Mouse (Mus musculus): Measurements from ENCODE around the gene Adssl1.

Adssl1 gene

DNA sequence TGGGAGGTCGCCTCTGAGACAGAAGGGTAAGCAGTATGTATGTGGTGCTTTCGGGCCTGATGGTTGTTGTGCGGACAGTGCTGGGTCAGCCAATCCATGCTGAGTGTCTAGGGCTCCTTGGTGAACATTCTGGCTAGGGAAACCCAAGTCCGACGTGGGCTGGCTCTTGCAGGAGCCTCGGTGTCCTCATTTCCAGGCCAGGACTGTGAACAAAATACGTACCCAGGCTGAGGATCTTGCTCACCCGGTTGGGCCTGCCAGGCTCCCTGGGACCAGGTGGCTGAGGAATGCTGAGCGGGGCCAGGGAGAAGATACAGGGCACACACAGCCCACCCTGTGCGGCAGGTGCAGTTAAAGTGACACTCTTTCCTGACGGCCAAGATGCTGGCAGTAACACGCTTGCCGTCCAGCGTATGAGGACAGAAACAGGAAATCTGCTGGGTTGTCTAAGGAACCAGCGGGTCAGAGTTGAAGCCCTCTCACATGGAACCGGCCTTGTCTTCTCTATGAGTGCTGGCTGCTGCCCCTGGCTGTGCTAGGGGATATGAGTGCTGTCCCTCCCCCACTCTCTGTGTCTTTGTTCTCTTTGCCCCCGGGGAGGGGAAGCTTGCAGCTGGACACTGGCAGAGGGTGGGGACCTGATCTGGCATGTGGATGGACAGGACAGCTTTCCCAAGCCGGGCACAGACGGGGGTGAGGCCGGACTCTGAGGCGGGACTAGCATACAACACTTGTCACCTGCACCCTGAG lies 26.7 kb upstream of the Adssl1 start:
- DNase-seq (ENCODE audit: low spot score), result no peak

GRCm38 (mm10) chr12:112593951-112594915 lies 25.6 kb upstream of the Adssl1 start:
- no peak for DNase-seq (ENCODE audit: low spot score)

- DNase-seq (ENCODE audit: low spot score), result no peak
Observed at GRCm38 (mm10) chr12:112594989-112595388, 24.9 kb upstream of the Adssl1 start.

GRCm38 (mm10) chr12:112595626-112596025 lies 24.2 kb upstream of the Adssl1 start:
- DNase-seq (ENCODE audit: low spot score), result no peak

- no peak for DNase-seq (ENCODE audit: low spot score)
Observed at GRCm38 (mm10) chr12:112596454-112596853, 23.4 kb upstream of the Adssl1 start.

- DNase-seq (ENCODE audit: low spot score), result no peak
Observed at GRCm38 (mm10) chr12:112596891-112597500, 22.8 kb upstream of the Adssl1 start.

DNA sequence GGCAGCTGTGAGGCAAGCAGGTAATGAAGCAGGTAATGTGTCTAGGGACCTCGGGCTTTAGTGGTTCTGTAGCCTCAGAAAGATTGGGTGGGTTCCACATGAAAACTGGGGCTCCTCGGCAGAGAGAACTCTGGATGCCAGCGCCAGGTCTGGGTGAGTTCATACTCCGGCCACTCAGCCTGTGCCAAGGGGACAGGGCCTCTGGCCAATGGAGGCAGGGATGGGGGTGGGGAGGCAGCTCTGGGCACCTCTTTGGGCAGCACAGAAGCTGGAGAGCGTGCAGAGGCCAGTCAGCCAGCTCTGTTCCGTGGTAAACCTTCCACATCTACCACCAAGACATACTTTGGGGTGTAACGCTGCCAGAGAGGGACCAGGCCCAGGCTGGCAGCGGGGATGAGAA lies 22.2 kb upstream of the Adssl1 start:
- no peak for DNase-seq (ENCODE audit: low spot score)

DNA sequence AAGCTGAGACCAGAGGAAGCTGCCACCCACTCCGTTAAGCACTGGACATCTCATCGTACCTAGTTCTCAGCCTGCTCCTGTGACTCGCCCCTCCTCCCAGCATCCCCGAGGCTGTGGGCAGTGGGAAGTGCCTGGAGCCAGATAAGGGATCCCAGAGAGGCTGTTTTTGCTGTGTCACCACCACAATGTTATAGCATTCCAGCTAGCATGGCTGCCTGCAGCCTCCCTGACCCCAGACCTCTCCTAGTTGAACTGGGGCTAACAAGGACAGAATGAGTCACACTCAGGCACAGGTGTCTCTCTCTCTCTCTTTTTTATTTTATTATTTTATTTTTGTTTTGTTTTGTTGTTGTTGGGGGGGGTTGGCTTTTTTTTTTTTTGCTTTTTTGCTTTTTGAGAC lies 20.6 kb upstream of the Adssl1 start:
- peak; percentile 27 for DNase-seq (ENCODE audit: low spot score)

DNA sequence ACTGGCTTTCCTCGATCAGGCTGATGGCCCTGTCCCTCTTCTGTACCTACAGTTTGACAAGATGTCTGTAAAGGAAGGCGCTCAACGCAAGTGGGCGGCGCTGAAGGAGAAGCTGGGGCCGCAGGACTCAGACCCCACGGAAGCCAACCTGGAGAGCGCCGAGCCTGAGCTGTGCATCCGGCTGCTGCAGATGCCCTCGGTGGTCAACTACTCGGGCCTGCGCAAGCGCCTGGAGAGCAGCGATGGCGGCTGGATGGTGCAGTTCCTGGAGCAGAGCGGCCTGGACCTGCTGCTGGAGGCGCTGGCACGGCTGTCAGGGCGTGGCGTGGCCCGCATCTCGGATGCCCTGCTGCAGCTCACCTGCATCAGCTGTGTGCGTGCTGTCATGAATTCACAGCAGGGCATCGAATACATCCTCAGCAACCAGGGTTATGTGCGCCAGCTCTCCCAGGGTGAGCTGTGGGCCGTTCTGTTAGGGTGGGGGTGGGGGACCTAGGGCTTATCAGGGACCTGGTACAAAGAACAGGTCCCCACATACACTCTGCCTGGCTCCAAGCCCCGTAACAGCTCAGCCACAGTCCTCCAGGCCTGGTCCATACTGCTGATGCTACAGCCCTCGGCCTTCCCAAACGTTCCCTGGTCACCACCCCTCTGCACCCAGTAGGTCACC lies 19.8 kb upstream of the Adssl1 start:
- DNase-seq (ENCODE audit: low spot score), result no peak

DNA sequence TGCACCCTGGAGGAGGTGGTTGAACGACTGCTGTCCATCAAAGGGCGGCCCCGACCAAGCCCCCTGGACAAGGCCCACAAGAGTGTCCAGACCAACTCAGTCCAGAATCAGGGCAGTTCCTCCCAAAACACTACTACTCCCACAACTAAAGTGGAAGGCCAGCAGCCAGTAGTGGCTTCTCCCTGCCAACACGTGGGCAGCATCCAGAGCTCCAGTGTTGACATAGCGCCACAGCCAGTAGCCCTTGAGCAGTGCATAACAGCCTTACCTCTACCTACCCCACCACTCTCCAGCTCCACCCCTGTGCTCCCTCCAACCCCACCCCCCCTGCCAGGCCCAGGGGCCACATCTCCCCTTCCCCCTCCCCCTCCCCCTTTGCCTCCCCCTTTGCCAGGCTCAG lies 15.8 kb upstream of the Adssl1 start:
- no peak for DNase-seq (ENCODE audit: low spot score)

GRCm38 (mm10) chr12:112604709-112605649 lies 14.9 kb upstream of the Adssl1 start:
- peak; percentile 78 for DNase-seq (ENCODE audit: low spot score)

DNA sequence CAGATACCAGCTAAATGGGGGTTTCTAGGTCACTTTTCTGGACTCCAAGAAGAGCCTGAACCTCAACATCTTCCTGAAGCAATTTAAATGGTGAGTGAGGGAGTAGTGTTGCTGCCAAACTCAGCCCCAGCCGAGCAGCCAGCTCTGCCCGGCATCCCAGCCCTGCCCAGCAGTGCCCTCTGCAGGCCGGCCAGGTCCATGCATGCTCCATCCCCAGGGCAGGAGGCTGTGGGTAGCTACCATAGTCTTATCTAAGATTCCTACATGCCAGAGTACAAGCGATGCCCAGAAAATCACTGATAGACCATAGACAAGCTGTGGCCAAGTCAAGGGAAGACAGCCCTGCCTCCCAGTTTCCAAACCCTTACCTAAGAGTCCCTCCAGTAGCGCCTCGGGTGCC lies 14.1 kb upstream of the Adssl1 start:
- DNase-seq (ENCODE audit: low spot score), result peak; percentile 69

DNA sequence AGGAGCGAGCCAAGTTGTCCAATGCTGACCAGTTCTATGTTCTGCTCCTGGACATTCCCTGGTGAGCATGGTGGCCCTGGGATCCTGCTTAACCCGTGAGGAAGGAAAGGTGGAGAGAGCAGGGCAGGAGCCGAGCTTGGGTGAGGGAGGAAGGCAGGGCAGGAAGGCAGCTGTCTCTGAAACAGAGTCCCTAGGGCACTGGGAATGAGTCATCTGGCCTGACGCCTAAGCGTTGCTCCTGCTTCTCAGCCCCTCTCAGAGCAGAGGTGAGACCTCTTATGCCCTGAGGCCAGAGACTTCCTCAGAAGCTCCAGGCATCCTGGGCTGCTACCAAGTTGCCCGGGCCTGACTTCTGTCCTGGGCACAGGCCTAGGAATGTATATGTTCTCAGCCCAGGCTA lies 12.8 kb upstream of the Adssl1 start:
- no peak for DNase-seq (ENCODE audit: low spot score)

- DNase-seq (ENCODE audit: low spot score), result no peak
Observed at GRCm38 (mm10) chr12:112609031-112609430, 10.8 kb upstream of the Adssl1 start.

DNA sequence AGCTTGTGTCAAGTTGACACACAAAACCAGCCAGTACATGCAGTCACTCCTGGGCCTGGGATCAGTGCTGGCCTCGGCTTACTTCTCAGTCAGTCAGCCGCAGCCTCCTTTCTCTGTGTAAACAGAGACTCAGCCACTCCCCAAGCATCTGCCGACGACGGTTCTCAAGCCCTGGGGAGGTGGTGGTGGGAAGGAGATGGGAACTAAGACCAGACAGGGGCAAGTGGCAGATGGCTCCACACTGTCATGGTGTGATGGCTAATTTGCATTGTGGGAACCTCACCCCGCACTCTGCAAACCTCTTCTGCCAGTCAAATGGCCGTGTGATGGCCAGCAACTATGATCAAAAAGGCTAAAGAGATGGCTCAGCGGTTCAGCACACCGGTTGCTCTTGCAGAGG lies 3.2 kb upstream of the Adssl1 start:
- DNase-seq (ENCODE audit: low spot score), result no peak

GRCm38 (mm10) chr12:112617184-112617583 lies 2.7 kb upstream of the Adssl1 start:
- no peak for DNase-seq (ENCODE audit: low spot score)

DNA sequence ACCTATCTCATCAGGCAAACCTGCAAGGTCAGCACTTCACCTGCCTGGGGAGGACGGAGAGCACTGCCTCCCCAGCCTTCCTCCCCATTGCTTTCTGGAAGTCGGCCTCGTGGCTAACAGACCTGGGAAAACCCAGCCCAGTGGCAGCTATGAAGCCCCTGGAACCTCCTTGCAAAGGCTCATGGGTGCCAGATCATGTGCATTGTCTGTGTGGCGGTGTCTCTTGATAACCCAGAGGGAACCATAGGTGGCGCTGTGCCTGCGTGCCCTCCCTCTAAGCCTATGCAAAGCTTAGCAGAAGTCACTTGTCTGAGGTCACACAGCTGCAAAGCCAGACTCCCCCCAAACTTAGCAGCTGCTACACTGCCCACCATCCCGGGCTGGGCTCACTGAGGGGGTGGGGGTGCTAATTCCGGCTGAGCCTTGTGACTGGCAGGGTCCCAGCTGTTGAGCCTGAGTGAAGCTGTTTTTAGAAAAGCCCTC lies 1.9 kb upstream of the Adssl1 start:
- peak; percentile 92 for DNase-seq (ENCODE audit: low spot score)

DNA sequence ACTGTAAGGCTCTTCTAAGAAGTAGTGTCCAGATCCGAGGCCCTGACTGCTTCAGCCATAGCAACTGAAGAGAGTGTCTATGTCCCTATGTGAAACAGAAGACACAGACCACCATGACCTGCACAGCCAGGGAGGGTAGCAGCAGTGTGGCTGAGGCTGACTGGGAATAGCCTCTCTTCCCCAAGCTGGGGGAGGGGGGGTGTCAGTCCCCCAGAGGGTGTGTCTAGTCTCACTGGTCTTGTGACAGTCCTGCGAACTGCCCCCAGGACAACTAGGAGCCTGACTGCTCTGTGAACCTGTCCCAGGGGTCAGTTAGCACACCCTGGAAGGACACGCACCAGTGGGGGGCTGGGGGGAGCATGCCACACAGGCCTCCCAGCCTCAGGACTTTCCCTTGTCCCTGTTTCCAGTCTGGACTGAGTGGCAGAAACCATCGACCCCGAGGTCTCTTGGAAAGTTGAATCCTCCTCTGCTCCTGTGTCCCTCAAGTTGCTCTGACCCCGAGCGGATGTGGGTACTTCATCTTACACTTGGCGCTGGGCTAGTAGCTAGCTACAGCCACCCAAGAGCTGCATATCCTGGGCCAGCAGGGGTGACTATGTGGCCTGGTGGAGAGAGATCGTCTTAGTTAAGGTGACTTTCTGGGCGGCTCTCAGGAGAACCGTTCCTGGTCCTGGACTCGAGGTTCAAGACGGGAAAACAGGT lies 712 bp upstream of the Adssl1 start:
- peak; percentile 35 for DNase-seq (ENCODE audit: low spot score)

DNA sequence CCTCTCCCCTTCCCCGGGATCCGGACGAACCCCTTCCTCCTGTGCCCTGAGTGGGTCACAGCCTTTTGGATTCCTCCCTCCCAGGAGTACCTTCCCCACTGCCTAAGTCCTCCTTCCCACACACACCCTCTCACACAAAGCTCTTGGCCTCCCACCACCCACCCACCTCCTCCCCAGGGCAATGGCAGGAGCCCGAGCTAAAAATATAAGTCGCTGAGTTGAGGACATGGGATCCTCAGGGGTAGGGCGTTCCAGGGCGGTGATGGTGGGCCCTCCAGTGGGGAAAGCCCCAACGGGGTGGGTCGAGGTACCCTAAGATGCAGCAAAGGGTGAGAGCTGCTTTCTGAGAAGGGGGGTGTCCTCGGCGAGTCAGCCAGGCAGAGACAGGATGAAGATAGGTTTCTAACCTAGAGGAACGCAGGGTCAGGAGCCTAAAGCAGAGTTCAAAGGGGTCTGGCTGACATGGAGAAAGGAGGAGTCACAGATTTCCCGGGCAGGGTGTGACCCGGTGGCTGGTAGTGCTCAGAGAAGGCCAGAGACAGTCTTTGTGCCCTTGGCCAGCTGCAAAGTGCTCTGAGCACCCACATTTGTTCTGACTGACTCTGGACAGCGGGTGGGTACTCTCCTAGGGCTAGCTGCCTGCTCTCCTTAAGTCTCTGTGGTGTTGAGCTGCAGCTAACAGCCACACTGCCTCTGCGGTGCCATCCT lies 663 bp downstream of the Adssl1 start:
- peak; percentile 33 for DNase-seq (ENCODE audit: low spot score)

- no peak for DNase-seq (ENCODE audit: low spot score)
Observed at GRCm38 (mm10) chr12:112621900-112622299, 2.1 kb downstream of the Adssl1 start.
